Mouse (Mus musculus): ENCODE results near the gene D930020B18Rik. TPM values are rescaled to one million over a fixed set of nuclear protein-coding genes. Genes with fewer than 3 reads are reported as not detected.

Gene D930020B18Rik
- total and polyA plus RNA-seq, 2 experiments from 2014 or later, result not detected

DNA sequence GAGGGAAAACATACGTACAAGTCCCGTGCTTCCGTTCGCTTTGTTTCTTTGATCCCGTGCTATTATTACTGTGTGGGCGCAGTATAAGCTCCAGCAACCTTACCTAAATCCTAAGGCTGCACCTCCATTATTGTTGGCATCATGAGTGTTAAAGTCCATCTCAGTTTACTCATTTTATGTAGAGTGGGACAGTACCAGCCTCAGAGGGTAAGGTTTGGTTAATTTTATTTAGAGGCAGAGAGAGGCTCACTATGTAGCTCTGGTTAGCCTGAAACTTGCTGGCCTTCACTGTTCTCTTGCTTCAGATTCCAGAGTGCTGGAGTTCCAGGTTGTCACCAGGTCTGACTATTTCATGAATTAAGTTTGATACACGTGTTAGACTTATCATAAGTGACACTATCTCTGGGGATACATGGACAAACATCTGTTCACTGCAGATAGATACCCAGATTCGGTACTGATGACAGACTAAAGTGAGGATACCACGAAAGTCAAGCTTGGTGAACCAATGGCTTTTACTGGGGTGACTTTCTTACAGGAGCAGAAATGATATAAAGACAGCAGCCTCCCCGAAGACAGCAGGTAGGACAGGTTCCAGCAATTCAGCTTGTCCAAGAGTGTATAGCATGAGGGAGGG lies 14.1 kb upstream of the D930020B18Rik start:
- ATAC-seq (ENCODE audit: insufficient read depth, low read depth) (no peak), DNase-seq (ENCODE audit: low spot score) (no peak)
- Histone ChIP-seq H3K9me3 (replicated peaks; ENCODE audit: control insufficient read depth, low read length) (no peaks in the 10 kb centered on the region), H3K4me2 (ENCODE audit: low read depth, low read length) (no peak overlapping the region), H3K27me3 (ENCODE audit: control insufficient read depth, insufficient read depth, low read length) (no peaks in the 10 kb centered on the region), H3K4me3 (ENCODE audit: low read depth, low read length) (no peak overlapping the region), H3K36me3 (replicated peaks; ENCODE audit: control insufficient read depth, insufficient read depth, low read length) (peaks cover 7% of the 10 kb centered on the region; the same call in 1 of the 2 replicates), H3K27ac (ENCODE audit: low read depth) (no peak overlapping the region), H3K9ac (replicated peaks; ENCODE audit: low read depth, low read length) (no peak overlapping the region), H3K4me1 (ENCODE audit: control insufficient read depth, insufficient read depth) (0 out of 2 replicates have a peak, but pooled peaks cover 12% of the 10 kb centered on the region)
- WGBS, result 80% methylated on average over 10 of the region's 10 CpGs
- TF ChIP-seq EP300 (IDR thresholded peaks at IDR 0.05; ENCODE audit: low read depth) (no peak), CTCF (IDR thresholded peaks at IDR 0.05; ENCODE audit: low read depth) (no peak)

DNA sequence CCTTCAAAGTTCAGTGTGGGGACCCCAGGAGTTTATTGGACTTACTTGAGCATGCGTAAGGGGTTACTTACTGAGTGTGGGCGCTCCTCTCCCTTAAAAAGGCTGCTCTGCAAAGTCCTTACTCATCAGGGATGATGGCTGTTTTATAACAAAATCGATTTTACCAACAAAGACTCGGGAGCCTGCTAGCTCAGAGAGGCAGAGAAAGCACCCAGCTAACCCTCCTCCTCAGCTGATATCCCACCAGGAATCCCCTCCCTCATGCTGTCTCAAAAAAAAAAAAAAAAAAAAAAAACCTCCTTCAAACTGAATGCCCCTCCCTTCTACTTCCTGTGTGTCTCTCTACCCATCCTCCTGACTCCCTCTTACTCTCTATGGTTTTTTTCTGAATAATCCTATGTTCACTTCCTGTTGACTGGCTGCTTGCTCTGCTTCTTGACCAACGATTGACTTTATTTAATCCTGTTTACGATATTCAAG lies 12.8 kb upstream of the D930020B18Rik start:
- Histone ChIP-seq H3K9me3 (replicated peaks; ENCODE audit: control insufficient read depth, low read length) (no peaks in the 10 kb centered on the region), H3K4me3 (ENCODE audit: low read depth, low read length) (no peak overlapping the region), H3K9ac (replicated peaks; ENCODE audit: low read depth, low read length) (no peak overlapping the region), H3K27me3 (ENCODE audit: control insufficient read depth, insufficient read depth, low read length) (no peaks in the 10 kb centered on the region), H3K4me2 (ENCODE audit: low read depth, low read length) (no peak overlapping the region), H3K4me1 (ENCODE audit: control insufficient read depth, insufficient read depth) (0 out of 2 replicates have a peak, but pooled peaks cover 12% of the 10 kb centered on the region), H3K27ac (ENCODE audit: low read depth) (no peak overlapping the region), H3K36me3 (replicated peaks; ENCODE audit: control insufficient read depth, insufficient read depth, low read length) (no peaks in the 10 kb centered on the region)
- no peak for TF ChIP-seq EP300 (IDR thresholded peaks at IDR 0.05; ENCODE audit: low read depth)
- TF ChIP-seq CTCF (IDR thresholded peaks at IDR 0.05; ENCODE audit: low read depth), result no peak
- 78% methylated on average over 6 of the region's 6 CpGs for WGBS
- ATAC-seq (ENCODE audit: insufficient read depth, low read depth), result no peak
- no peak for DNase-seq (ENCODE audit: low spot score)

DNA sequence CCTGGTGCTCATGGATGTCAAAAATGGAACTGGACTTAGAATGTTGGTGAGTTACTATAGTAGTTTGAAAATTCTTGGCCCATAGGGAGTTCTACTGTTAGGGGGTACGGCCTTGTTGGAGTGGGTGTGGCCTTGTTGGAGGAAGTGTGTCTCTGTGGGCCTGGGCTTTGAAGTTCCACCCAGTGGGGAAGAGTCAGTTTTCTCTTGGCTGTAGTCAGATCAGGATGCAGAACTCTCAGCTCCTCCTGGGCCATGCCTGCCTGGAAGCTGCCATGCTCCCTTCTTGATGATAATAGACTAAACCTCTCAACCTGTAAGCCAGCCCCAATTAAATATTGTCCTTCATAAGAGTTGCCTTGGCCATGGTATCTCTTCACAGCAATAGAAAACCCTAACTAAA lies 7.2 kb upstream of the D930020B18Rik start:
- no peaks in the 10 kb centered on the region for H3K9me3 ChIP-seq (replicated peaks; ENCODE audit: control insufficient read depth, low read length)
- TF ChIP-seq EP300 (IDR thresholded peaks at IDR 0.05; ENCODE audit: low read depth), result no peak
- TF ChIP-seq CTCF (IDR thresholded peaks at IDR 0.05; ENCODE audit: low read depth), result no peak
- no peak for ATAC-seq (ENCODE audit: insufficient read depth, low read depth)
- no peaks in the 10 kb centered on the region for H3K36me3 ChIP-seq (replicated peaks; ENCODE audit: control insufficient read depth, insufficient read depth, low read length)
- no peaks in the 10 kb centered on the region for H3K4me1 ChIP-seq (ENCODE audit: control insufficient read depth, insufficient read depth)
- no peak overlapping the region for H3K27ac ChIP-seq (ENCODE audit: low read depth)
- H3K4me2 ChIP-seq (ENCODE audit: low read depth, low read length), result no peak overlapping the region
- H3K27me3 ChIP-seq (ENCODE audit: control insufficient read depth, insufficient read depth, low read length), result no peaks in the 10 kb centered on the region
- H3K4me3 ChIP-seq (ENCODE audit: low read depth, low read length), result no peak overlapping the region
- 61% methylated on average over 1 of the region's 1 CpGs for WGBS
- no peak for DNase-seq (ENCODE audit: low spot score)
- H3K9ac ChIP-seq (replicated peaks; ENCODE audit: low read depth, low read length), result no peak overlapping the region

DNA sequence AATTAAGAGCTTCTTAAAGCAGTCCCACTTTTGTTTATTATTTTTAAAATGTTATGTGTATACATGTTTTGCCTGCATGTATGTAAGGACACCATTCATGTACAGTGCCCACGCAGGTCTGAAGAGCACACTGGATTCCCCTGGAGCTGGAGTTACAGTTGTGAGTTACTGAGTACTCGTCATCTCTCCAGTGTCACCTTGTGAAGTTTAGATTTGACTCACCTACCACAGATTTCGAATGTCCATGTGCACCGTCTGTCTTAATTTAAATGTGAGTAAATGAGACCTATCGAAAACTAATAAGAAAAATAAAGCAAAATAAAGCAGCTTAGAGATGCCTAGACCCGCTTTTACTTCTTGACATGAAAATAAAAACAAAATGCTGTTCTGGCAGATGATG lies 5.1 kb upstream of the D930020B18Rik start:
- H3K4me1 ChIP-seq (ENCODE audit: control insufficient read depth, insufficient read depth), result no peaks in the 10 kb centered on the region
- H3K36me3 ChIP-seq (replicated peaks; ENCODE audit: control insufficient read depth, insufficient read depth, low read length), result no peaks in the 10 kb centered on the region
- DNase-seq (ENCODE audit: low spot score) (no peak), ATAC-seq (ENCODE audit: insufficient read depth, low read depth) (no peak)
- WGBS, result 79% methylated on average over 6 of the region's 6 CpGs
- no peak overlapping the region for H3K4me3 ChIP-seq (ENCODE audit: low read depth, low read length)
- H3K9ac ChIP-seq (replicated peaks; ENCODE audit: low read depth, low read length), result no peak overlapping the region
- no peaks in the 10 kb centered on the region for H3K9me3 ChIP-seq (replicated peaks; ENCODE audit: control insufficient read depth, low read length)
- H3K27me3 ChIP-seq (ENCODE audit: control insufficient read depth, insufficient read depth, low read length), result peaks cover 6% of the 10 kb centered on the region; the same call in 1 of the 2 replicates
- H3K4me2 ChIP-seq (ENCODE audit: low read depth, low read length), result no peak overlapping the region
- no peak overlapping the region for H3K27ac ChIP-seq (ENCODE audit: low read depth)
- TF ChIP-seq CTCF (IDR thresholded peaks at IDR 0.05; ENCODE audit: low read depth) (no peak), EP300 (IDR thresholded peaks at IDR 0.05; ENCODE audit: low read depth) (no peak)

DNA sequence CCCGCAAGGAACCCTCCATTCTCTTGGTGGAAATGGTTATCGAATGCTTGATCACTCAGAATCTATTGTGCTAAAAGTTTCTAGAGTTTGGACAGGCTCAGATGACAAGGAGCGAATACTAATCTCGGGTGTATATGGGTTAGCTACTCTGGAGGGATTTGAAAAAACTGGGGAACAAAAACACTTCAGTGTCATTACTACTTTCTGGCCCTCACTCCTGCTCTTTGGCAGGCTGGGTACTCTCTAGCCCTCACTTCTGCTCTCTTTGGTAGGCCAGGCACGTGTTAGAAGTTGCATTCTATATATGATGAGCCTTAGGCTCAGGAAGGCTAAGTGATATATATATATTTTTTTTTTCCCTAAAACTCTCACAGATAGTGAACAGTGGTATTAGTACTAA lies 1.8 kb upstream of the D930020B18Rik start:
- ATAC-seq (ENCODE audit: insufficient read depth, low read depth), result no peak
- no peak for DNase-seq (ENCODE audit: low spot score)
- Histone ChIP-seq H3K36me3 (replicated peaks; ENCODE audit: control insufficient read depth, insufficient read depth, low read length) (no peaks in the 10 kb centered on the region), H3K27ac (ENCODE audit: low read depth) (no peak overlapping the region), H3K9me3 (replicated peaks; ENCODE audit: control insufficient read depth, low read length) (no peaks in the 10 kb centered on the region), H3K9ac (replicated peaks; ENCODE audit: low read depth, low read length) (no peak overlapping the region), H3K4me3 (ENCODE audit: low read depth, low read length) (no peak overlapping the region), H3K4me2 (ENCODE audit: low read depth, low read length) (no peak overlapping the region), H3K27me3 (ENCODE audit: control insufficient read depth, insufficient read depth, low read length) (peaks cover 32% of the 10 kb centered on the region), H3K4me1 (ENCODE audit: control insufficient read depth, insufficient read depth) (0 out of 2 replicates have a peak, but pooled peaks cover 6% of the 10 kb centered on the region)
- 85% methylated on average over 5 of the region's 5 CpGs for WGBS
- TF ChIP-seq EP300 (IDR thresholded peaks at IDR 0.05; ENCODE audit: low read depth) (no peak), CTCF (IDR thresholded peaks at IDR 0.05; ENCODE audit: low read depth) (no peak)

Data from heart, postnatal 0 days (tissue).